Mouse (Mus musculus) bone marrow macrophage, adult 2 months (primary cell): ENCODE results near the gene Ephb2.

Source experiments
- CTCF ChIP-seq: IDR thresholded peaks from 2 replicates; pipeline ENCODE4 v1.5.1; 2012; ENCODE audit warnings: low read depth, mild to moderate bottlenecking, low read length, moderate library complexity
- POLR2A ChIP-seq: IDR thresholded peaks from 2 replicates; pipeline ENCODE4 v1.6.1; 2012; ENCODE audit warnings: mild to moderate bottlenecking, low read depth, low read length, borderline replicate concordance

DNA sequence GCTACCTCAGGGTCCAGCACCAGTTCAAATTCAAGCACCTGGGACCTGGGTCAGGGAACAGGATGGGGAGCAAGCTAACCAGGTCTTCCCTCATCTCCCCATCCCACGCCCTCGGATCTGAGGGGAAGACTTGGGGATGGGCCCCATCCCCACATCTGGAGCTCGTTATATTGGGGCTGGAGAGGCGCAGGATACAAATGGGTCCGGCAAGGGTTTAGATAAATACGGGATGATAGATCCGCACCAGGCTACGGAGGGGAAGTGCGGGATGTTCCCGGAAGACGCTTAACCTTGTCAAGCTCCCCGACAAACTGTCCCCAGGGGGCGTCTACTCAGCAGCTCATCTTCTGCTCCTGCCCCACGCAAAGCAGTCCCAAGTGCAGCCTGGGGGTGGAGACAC, 35.4 kb downstream of the Ephb2 start:
- TF ChIP-seq POLR2A = no peak
- no peak for TF ChIP-seq CTCF
